Mouse (Mus musculus): Measurements from ENCODE around the gene D630045J12Rik.

DNA sequence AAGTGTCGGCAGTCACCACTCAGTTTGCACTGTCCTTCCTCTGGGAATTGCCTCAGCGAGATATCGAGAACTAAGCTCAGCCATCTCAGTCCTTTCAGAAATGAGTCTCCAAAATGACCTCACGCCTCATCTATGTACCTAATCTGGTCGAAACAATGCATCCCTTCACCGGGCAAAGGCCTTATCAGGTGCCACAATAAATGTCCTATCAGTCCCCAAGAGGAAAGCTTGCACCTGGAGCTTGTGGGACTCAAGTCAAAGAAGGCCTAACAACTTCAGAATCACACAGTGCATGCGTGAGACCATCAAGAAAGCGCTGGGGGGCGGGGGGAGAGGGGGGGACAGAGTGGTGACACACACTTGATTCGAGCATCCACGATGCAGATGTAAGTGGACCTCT lies 101.5 kb downstream of the D630045J12Rik start:
- TF ChIP-seq POLR2A (IDR thresholded peaks at IDR 0.05; ENCODE audit: borderline replicate concordance, control insufficient read depth, low read depth, low read length) (no peak), CTCF (IDR thresholded peaks at IDR 0.05; ENCODE audit: control insufficient read depth, insufficient read depth, low read length) (no peak)
